Mouse (Mus musculus) kidney, adult 2 months (tissue): ENCODE data around the gene Cog5.

Experiments used
- CTCF ChIP-seq: fragments of 200-500 bp; conservative IDR thresholded peaks from 2 replicates; pipeline ENCODE4 v1.5.1; 2011; ENCODE audit warnings: low read depth, mild to moderate bottlenecking, control low read depth, low read length, moderate library complexity, mixed read lengths; ENCODE audit not compliant: insufficient read depth, insufficient read length
- POLR2A ChIP-seq: fragments of 200-500 bp; IDR thresholded peaks from one replicate; pipeline ENCODE4 v1.6.1; 2011; ENCODE audit warnings: low read depth, low read length, control low read depth

GRCm38 (mm10) chr12:31949759-31950658 is 295.3 kb downstream of the Cog5 start, which contains the start of gene Hbp1:
- TF ChIP-seq CTCF = no peak
- TF ChIP-seq POLR2A = no peak
